Comparison of ENCODE assay signal across 30 mouse cellular contexts in genomic region chr7:136832419-136832818, GRCm38 (mm10).
"Had no signal": no experiment of that assay in that cellular context is flagged by ENCODE, and none has a peak within 500 bp of the region (broad histone marks: within the 10 kb centered on the region; RNA-seq: fewer than 3 reads in every experiment).

No protein-coding gene starts in this region.

- H3K4me1 ChIP-seq: heart, embryonic 12.5 days; heart, embryonic 13.5 days; heart, embryonic 15.5 days; hindbrain, embryonic 12.5 days; hindbrain, embryonic 15.5 days; intestine, embryonic 15.5 days; kidney, embryonic 15.5 days had no signal

- H3K36me3 ChIP-seq: heart, embryonic 12.5 days; heart, embryonic 13.5 days; heart, embryonic 15.5 days; hindbrain, embryonic 10.5 days; hindbrain, embryonic 12.5 days; hindbrain, embryonic 13.5 days; hindbrain, embryonic 15.5 days; intestine, embryonic 15.5 days; kidney, embryonic 15.5 days had no signal

- H3K4me3 ChIP-seq: heart, embryonic 12.5 days; heart, embryonic 13.5 days; heart, embryonic 15.5 days; hindbrain, embryonic 10.5 days; hindbrain, embryonic 12.5 days; hindbrain, embryonic 13.5 days; hindbrain, embryonic 15.5 days; intestine, embryonic 15.5 days; kidney, embryonic 15.5 days; layer of hippocampus, adult 2 months; left cerebral cortex, adult 2 months had no signal

- H3K27ac ChIP-seq: heart, embryonic 13.5 days; heart, embryonic 15.5 days; hindbrain, embryonic 10.5 days; hindbrain, embryonic 13.5 days; hindbrain, embryonic 14.5 days; hindbrain, embryonic 15.5 days; hindbrain, postnatal 0 days; intestine, embryonic 15.5 days; kidney, embryonic 15.5 days; kidney, postnatal 0 days; layer of hippocampus, adult 2 months; left cerebral cortex, adult 2 months had no signal

- H3K9me3 ChIP-seq: heart, embryonic 13.5 days; heart, embryonic 15.5 days; hindbrain, embryonic 10.5 days; hindbrain, embryonic 12.5 days; hindbrain, embryonic 13.5 days; hindbrain, embryonic 15.5 days; intestine, embryonic 15.5 days; kidney, embryonic 15.5 days had no signal

- DNase-seq: heart, postnatal 10 days; heart, postnatal 14 days; heart, postnatal 36 days; heart, postnatal 4 days; kidney, adult 11 months; kidney, adult 18-20 months; kidney, adult 2 months; kidney, adult 8-10 months; kidney, adult 9 months; kidney, postnatal 10 days; kidney, postnatal 14 days; kidney, postnatal 25 days; kidney, postnatal 36 days; kidney, postnatal 4 days; layer of hippocampus, adult 9-11 months; layer of hippocampus, postnatal 36 days had no signal

- H3K9ac ChIP-seq: heart, embryonic 12.5 days; heart, embryonic 13.5 days; heart, embryonic 15.5 days; hindbrain, embryonic 12.5 days; hindbrain, embryonic 13.5 days; hindbrain, embryonic 14.5 days; hindbrain, embryonic 15.5 days; intestine, embryonic 15.5 days; kidney, embryonic 15.5 days had no signal

- H3K27me3 ChIP-seq: heart, embryonic 12.5 days; heart, embryonic 15.5 days; hindbrain, embryonic 12.5 days; hindbrain, embryonic 13.5 days; hindbrain, embryonic 15.5 days; intestine, embryonic 15.5 days had no signal

- H3K4me2 ChIP-seq: heart, embryonic 12.5 days; heart, embryonic 13.5 days; heart, embryonic 15.5 days; hindbrain, embryonic 12.5 days; hindbrain, embryonic 13.5 days; hindbrain, embryonic 14.5 days; hindbrain, embryonic 15.5 days; intestine, embryonic 15.5 days; kidney, embryonic 15.5 days had no signal
